Mouse (Mus musculus): ENCODE results near the gene Ccdc40.
A peak's percentile ranks its signal among the peaks of the same experiment; 100 is the strongest.

The Ccdc40 gene

DNA sequence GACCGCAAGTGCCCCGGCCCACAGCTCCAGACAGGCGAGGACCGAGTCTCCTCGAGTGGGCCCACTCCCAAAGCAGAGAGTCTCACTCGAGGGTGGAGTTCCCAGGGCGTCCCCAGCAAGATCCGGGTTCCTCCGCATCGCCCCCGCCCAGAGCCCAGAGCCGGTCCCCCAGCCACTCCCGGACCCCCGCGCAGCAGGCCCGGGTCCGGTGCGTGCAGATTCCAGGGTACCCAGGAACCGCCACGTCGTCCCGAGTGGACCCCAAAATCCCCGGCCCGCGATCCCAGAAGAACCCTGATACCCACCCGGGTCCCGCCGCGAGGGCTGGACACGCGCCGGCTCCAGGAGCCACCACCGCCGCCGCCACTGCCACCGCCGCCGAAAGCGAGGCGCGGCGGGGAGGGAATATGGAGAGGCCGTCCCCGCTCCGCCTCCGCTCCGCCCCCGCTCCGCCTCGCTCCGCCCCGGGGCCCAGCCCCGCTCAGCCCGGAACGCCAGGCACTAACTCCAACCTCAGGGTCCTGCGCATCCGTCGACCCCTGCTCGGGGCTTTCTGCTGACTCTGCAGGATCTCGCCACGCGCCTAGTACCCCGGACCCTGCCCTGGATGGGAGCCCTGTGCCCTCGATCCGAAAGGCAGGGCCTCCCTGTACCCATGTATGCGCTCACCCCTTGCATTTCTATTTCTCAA lies at the start of gene Ccdc40, which contains the start of gene Tbc1d16:
Gene Ccdc40, plus strand, starts transcription at position 482 of the 691 bp plus-strand sequence.
Gene Tbc1d16, minus strand, starts transcription at position 409 of the 691 bp plus-strand sequence.
- DNase-seq: peak; percentile 67

DNA sequence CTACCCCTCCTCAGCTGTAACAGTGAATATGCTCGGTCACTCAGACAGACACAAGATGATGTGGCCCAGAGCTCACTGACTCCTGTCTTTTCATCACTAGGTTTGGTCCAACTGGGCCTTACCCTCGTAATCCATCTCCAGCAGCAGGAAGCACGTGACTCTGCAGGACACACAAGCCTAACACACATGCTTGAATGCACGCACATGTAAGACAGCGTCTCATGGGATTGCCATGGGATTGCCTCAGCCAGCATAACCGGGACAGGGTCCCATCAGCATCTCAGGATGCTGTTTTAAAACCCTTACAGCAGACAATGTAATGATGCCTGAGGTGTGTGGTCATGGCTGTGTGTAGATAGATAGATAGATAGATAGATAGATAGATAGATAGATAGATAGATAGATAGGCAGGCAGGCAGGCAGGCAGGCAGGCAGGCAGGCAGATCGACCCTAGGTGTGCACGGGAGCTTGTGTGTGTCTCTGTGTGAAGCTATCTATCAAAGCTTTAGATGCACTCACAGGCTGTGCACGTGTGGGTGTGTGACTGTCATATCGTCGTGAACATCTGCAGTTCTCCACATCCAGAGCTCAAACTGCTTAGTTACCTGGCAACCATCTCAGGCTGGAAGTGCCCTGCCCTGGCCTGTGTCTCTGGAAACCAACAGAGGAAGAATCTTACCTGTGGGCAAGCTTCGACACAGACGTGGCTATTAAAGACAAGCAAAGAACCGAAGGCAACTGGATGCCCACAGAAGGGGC lies 47.4 kb upstream of the Ccdc40 start:
- DNase-seq: no peak

DNA sequence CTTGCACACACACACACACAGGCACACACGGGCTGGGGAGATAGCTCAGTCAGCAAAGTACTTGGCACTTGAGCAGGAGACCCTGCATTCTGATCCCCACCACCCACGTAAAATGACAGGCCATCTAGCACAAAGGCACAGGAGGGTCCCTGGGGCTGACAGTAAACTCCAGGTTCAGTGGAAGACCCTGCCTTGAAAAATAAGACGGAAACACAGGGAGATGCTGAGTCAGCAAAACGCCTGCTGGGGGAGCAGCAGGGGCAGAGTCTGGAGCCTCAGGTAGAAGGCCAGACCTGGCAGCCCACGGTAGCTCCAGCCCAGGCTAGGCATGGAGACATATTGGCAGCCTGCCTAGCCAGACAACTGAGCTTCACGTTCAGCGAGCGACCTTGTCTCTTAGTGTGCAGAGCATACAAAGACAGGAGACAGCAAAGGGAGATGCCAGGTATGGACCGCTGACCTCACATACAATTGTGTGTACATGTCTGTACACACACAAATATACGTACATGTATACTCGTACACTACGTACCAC lies 46.4 kb upstream of the Ccdc40 start:
- no peak for DNase-seq

DNA sequence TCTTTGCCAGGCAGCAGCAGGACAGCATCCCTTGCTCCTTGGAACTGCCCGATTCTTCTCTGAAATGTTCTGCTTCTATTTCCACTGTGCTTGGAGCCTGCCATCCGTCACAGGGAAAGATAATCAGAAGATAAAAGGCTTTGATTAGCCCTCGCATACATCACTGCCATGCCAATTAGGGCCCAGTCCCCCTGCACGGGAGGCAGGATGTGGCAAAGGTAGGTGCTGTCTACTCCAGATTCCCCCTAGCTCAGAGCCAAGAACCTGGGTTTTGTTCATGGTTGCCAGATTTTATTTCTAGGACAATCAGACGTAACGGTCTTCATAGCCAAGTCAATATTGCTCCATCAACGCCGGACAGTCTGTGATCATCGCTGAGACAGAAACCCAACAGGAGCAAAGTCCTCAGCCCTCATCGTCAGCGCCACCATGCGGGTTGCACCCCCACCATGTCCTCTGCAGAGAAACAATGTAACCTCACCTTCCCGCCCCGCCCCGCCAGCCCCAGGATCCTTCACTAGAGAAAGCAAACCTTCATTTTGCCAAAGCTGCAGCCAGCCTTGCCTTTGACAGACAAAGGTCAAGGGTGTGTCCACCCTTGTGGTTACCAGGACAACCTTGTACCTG lies 44.6 kb upstream of the Ccdc40 start:
- no peak for DNase-seq

DNA sequence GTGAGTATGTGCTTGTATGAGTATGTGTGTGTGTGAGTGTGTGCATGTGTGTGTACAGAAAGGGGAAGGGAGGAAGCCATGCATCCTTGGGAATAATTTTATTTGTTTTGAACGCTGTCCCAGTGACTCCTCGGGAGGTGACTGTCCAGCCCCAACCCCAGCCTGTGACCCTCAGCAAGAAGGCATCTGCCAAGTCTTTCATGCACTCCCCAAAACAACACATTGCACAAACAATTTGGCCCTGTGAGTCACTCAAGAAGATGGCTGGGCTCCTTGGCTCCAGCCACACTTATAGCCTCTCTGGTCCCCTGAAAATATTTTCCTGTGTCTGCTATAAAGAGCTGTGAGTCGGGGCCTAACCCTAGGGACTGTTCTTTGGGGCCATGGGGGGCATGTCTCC lies 42.0 kb upstream of the Ccdc40 start:
- no peak for DNase-seq

DNA sequence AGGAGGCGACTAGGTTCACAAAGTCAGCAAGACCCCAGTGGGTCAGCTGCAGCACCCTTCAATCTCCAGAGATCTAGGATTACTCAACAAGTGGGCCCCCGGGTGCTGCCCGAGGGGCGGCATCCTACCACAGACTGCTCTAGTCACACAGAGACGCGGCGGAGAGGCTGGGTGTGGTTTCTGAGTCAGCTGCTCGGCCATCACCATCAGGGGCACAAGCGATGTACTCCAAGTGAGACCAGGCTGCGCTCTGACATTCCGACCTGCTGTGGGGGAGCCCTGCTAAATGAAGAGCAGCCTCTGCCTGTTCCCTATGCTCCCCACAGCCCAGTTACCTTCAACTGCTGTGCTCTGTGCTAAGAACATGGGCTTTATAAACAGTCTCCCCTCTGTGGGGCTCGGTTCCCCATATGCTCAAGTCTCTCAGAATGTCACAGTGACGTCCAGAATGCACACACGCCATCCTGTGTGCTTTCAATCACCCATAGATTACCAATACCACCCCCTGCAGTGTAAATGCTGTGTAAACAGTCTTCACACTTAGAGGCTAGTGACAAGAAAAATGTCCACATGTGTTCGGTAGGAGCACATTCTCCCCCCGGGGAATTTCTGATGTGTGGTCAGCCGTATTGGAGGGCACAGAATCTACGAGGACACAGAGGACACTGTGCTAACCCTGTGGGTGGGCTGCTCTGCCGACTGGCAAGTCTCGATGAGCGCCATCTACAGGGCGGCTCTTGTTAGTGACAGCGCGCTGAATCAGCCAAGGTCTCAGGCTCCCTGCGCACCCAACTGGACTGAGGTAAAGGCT lies 41.2 kb upstream of the Ccdc40 start:
- DNase-seq: peak; percentile 66

DNA sequence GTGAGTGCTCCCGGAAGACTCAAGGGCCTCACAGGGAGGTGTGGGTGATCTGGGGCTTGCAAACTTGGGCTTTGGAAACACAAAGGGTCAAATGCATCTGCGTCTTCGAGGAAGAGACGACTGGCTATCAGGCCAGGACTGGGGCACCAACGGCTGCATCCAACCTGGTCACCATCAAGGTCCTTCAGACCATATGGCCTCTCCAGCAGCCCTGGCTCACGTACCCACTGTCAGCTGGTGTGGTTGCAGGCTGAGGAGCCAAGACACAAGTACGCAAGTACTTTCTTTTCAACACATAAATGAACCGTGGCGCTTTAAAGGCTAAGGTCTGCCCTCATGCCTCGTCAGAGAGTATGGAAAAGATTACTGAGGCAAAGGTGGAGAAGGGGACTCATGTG lies 40.6 kb upstream of the Ccdc40 start:
- peak; percentile 43 for DNase-seq

DNA sequence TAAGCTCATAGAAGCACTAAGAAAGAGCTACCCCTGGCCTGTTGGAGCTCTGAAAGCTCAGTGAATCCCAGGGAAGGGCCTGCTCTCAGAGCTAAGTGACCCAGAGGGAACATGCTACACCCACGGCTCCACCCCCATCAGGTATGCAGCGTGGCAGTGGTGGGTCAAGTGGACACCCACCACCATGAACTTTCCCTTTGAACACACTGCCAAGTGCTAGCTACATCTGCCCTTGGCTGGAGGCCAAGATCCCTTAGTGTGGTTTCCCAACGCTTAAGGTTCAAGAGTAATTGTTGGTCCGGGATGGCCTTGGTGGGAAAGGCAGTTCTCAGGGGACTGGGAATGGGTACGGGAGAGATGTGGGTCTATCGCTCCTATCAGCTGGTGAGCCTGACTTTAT lies 40.0 kb upstream of the Ccdc40 start:
- DNase-seq: no peak

DNA sequence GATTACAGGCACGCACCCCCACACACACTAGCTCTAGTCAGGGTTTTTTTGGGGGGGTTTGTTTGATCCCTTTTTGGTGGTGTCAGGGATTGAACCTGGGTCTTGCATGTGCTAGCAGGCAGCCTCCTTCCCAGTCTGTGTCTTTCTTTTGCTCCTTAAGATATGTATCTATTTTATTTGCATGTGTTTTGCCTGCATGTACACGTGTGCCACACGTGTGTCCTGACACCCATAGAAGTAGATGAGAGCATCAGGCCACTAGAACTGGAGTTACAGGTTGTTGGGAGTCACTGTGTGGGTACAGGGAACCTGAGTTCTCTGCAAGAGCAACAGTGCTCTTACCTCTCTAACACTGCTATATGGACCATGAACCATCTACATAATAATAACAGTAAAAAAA lies 39.1 kb upstream of the Ccdc40 start:
- no peak for DNase-seq

DNA sequence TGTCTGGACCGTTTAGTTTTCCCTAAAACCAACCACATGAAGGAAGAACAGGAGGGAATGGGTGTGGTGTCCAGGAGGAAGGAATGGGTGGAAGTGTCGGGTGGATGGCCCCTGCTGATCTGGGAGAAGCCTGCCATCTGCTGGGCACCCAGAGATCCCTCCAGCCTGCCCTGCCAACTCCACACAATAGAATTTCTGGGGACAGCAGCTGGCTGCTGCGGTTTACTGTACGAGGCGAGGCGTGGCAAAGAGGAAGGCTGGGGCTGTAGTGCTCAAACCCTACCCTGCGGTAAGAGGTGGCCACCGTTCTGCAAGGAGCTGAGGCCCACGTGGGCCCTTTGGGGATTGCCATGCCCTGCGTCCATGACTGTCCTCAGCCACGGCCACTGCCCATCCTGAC lies 37.9 kb upstream of the Ccdc40 start:
- DNase-seq: peak; percentile 67

DNA sequence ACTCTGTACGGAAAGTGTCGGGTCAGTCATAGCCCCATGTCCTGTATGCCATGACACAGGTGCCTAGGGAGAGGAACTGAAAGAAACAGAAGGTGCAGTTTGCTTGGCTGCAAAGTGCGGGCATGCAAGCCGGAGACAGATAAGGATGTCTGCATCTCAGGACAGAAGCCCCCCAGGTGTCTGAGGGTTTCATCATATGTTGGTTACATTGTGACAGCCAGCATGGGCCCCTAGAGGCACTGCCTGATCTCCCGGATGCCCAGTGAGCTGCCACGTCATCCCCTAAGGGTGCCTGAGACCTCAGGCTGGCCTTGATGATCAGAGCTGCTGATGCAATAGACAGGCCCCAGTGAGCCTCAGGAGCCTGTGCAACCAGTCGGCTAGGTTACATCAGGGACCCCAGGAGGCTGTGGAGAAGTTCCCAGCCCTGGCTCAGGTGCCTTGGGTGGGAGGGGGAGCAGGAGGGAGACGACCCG lies 36.7 kb upstream of the Ccdc40 start:
- no peak for DNase-seq

DNA sequence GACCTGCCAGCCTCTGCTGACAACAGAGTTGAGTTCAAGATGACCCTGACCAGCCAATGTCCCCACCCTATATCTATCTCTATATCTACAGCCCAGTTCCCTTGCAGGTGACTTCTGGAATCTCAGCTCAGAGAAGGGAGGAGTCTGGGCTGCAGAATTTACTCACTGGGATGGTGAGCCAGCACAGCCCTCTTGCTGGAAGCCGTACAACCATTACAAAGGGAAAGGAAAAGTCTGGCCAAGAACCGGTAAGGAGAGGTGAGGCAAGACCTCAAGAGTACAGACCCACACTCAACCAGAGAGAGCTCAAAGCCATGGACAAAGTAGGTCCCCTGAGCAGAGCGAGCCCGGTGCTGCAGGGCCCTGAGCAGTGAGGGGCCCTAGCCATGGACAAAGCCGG lies 36.2 kb upstream of the Ccdc40 start:
- DNase-seq: no peak

DNA sequence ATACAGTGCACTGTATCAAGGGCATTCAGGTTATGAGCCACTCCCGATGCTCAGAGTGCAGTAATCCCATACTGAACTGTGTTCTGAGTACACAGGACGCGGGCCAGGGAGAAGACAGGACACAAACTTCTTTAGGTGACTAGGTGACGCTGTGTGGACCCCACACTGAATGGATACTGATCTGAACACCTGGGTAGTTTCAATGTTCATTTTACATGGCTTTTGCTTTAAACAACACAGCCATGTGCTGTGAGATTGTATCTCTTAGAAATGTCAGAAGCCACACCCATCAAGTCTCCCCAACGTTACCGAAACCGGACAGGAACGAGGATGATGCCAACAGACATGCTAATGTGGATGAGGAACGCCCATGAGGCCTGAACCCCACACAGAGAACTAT lies 35.8 kb upstream of the Ccdc40 start:
- DNase-seq: no peak

DNA sequence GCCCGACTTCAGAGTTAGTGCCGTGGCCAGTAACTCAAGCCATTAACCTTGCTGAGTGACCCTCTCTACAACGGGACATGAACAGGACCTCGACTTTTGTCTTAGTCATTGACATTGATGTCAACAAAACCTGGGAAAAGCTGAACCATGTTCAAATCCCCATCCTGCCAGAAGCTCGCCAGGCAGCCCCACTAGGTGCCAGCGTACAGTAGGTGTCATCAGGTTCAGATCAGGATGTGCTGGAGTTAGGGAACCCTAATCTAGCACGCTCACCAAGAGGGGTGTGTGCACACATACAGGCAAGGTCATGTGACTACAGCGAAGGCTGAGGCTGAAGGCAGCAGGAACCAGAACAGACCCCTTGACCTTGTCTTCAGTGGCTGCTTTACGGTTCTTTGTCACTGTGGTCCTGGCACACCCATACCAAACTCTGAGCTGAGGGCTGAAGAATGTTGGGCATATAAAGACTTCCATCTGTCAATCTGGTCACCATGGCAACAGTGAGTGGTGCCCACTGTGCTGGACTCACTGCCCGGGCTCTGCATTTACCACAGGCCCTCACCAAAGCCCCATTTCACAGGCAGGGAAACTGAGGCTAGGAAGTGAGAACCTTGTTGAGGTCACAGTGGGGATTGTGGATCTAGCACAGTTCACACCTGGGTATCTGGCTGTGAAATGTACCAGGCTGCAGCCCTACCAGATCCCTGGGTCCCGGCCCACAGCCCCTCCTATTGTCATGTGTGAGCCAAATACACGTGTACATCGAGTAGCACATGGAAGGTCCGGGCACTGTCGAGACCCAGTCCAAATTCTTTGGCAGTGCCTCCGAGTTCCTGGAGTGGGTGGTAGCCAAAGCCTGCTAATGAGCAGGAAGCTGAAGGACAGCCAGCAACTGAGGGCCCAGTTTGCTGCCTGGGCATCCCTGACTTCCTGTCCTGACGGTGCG lies 30.5 kb upstream of the Ccdc40 start:
- peak; percentile 93 for DNase-seq

DNA sequence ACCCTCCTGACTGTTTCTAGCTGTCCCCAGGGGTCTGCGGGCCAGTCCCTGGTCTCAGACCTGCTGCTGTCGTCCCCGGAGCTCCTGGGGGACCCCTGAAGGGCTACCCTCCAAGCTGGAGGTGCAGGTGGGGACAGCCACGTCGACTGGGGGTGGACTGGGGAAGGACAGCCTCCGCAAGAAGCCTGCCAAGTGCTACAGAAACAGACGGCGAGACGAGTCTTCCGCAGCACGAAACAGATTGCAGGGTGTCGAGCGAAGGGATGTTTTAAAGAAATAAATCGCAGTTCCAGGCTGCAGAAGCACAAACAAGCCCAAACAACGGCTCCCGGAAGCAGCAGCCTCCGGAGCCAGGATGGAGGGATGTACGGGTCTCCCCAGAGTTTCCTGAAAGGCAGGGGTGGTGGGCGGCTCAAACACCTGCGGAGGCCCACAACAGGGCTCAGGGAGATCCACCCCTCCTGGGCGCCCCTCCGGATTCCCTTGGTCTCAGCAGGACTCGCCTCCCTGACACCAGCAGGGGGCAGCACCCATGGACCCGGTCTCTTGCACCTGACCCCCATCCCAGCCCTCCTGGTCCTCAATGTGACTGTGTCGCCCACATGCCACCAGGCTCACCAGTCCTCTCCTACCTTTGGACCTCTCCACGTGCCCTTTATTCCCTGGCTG lies 29.7 kb upstream of the Ccdc40 start:
- DNase-seq: peak; percentile 88

DNA sequence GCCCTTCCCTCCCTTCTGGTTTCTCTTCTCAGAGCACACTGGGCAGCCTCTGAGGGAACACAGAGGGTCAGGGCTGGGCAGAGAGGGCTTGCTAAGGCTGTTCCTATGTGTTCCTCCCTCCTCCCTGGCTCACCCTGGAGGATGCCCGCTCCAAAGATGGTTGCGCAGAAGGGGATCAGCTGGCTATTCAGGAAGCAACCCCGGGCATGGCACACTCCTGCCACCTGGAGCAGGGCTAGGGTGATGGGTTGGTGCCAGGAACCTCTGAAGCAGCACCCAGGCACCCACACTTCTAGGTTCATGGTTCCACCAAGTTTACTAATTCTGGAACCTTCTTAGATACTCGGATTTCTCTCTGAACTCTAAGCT lies 29.2 kb upstream of the Ccdc40 start:
- DNase-seq: no peak

DNA sequence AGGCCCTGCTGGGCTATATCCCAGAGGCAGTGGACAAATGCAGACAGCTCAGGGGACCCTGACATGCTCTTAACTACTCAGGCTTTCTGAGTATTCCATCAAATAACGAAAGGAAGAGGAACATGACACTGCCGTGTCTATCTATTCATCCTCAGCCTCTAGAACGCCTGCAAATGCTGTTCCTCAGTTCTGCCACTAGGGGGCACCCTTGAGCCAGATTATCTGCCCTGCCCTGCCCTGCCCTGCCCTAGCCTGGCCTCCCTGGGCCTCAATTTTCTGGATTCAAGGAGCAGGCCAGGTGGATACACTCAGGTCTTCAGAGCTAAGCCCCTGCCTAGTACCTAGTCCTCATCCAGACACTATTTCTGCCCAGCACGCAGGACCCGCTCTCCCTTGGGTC lies 24.9 kb upstream of the Ccdc40 start:
- DNase-seq: no peak

DNA sequence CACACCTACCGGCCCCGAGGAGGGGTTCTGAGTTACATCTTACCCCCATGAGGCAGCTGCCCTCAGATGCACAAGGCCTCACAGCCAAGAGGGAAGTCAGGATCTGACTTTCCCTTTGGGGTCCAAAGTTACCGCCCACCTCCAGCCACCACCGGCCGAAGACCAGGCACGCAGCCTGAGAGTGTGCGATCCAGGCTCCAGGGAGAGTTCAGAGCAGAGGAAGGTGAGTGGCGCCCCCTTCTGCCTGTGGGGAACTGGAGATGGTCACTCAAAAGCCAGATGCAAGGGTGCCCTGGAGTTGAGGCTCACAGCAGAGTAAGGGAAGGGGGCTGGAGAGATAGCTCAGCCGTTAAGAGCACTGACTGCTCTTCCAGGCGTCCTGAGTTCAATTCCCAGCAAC lies 22.6 kb upstream of the Ccdc40 start:
- DNase-seq: no peak

DNA sequence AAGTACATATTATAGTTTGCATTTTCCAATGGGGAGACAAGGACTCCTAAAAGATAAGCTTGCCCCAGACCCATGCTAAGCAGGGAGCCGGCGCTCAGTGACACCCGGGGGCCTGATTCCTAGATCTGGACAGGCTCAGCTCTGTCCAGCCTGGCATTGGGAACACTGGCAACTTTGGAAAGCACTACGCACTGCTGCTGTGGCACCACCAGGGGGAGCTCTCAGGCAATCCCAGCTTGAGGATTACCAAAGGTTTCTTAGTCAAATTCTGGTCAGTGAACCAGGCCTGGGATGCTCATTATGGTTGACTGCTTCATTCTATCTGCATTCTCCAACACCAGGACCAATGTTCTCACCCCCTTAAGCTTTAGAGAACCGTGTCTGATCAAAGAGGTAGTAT lies 21.8 kb upstream of the Ccdc40 start:
- DNase-seq: peak; percentile 79

DNA sequence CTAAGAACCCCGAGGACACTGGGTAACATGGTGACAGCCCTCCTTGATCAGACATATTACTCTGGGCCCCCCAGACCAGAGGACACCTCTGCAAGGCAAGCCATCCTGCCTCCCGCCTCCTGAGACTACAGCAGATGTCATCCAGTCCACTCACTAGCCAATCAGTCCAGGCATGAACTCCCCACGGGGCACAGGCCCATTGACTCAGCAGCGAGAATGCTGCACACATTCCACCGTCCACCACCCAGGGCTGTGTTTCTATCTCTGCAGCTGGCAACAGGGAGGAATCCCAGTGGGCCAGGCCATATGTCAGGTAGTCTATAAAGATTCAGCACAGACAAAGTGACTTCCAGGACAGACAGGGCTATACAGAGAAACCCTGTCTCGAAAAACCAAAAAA lies 20.4 kb upstream of the Ccdc40 start:
- no peak for DNase-seq

DNA sequence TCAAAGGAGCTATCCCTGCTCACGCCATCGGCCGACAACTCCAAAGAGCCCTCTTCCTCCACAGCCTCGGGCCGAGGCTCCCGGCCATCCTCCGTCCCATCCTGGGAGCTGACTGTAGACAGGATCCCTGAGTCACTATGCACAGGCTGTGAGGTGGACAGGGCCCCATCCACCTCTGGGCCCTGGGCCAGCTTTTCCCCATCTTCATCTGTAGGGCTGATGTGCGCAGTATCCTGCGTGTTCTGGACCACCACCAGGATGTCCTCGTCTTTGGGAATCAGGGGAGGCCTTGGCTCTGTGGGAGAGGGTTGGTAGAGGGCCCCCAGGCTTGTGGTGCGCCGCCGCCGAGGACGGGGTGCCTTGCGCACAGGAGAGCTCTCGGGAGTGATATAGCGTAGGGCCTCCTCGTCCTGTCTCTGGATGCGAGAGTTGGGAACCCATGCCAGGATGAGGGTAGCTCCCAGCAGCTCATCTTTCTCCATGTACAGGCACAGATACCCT lies 19.5 kb upstream of the Ccdc40 start:
- DNase-seq: peak; percentile 70

All from cerebellum, adult 11-12 months (tissue).